Mouse (Mus musculus): ENCODE results near the gene Sars2.
A peak's percentile ranks its signal among the peaks of the same experiment; 100 is the strongest.

Gene Sars2

GRCm38 (mm10) chr7:28780857-28781256 lies 39.1 kb downstream of the Sars2 start:
- DNase-seq = no peak

- DNase-seq = no peak
These were observed 39.5 kb downstream of the Sars2 start for GRCm38 (mm10) chr7:28781261-28781663.

DNA sequence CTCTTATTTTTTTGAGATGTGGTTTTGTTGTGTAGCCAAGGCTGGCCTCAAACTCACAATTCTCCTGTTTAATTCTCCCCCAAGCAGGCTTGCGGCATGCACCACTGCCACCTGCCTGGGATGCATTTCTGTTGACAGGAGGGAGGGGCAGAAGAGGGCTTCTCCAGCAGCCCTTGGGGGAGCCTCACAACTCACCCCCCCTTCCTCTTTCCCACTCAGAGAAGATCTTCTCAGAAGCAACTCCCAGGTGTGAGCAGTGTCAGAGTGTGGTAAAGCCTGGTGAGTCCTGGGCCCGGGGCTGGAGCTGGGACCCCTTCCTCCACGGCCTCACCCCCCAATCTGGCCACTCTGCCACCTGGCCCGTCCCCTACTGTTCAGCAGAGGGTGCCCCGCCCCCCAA lies 43.4 kb downstream of the Sars2 start:
- no peak for DNase-seq

GRCm38 (mm10) chr7:28787884-28788283 lies 46.1 kb downstream of the Sars2 start:
- no peak for DNase-seq

GRCm38 (mm10) chr7:28788307-28789195 lies 46.8 kb downstream of the Sars2 start, which contains the start of gene Rinl:
TSS of gene Rinl (plus strand) at chr7:28788969.
- no peak for DNase-seq

GRCm38 (mm10) chr7:28789235-28789634 lies 47.4 kb downstream of the Sars2 start:
- no peak for DNase-seq

GRCm38 (mm10) chr7:28790066-28790806 lies 48.4 kb downstream of the Sars2 start:
- DNase-seq = no peak

- no peak for DNase-seq
These were observed 49.9 kb downstream of the Sars2 start for GRCm38 (mm10) chr7:28791706-28792105.

- DNase-seq = no peak
These were observed 50.8 kb downstream of the Sars2 start for GRCm38 (mm10) chr7:28792391-28793185.

- DNase-seq = no peak
These were observed 52.0 kb downstream of the Sars2 start for GRCm38 (mm10) chr7:28793834-28794233.

GRCm38 (mm10) chr7:28794496-28794895 lies 52.7 kb downstream of the Sars2 start:
- DNase-seq = no peak

- DNase-seq = no peak
These were observed 54.0 kb downstream of the Sars2 start for GRCm38 (mm10) chr7:28795832-28796231.

DNA sequence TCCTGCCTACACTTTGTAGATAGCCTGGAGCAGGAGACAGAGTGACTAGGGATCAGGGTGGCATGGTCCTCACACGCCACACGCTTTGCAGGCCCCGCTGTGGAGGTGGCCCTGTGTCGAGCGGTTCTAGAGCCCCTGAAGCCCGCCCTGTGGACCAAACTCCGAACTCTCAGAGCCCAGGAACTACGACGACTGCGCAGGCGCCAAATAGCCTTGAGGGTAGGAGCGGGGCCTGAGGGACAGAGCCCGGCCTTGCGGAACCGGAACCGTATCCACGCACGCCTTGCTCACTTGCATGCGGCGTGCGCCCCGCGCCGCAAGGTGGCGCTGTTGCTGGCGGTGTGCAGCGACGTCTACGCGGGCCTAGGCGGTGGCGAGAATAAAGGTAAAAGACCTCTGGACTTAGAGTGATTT lies 54.8 kb downstream of the Sars2 start:
- DNase-seq = peak; percentile 86

- DNase-seq = no peak
These were observed 58.2 kb downstream of the Sars2 start for GRCm38 (mm10) chr7:28799994-28800393.

GRCm38 (mm10) chr7:28801451-28801850 lies 59.7 kb downstream of the Sars2 start:
- no peak for DNase-seq

DNA sequence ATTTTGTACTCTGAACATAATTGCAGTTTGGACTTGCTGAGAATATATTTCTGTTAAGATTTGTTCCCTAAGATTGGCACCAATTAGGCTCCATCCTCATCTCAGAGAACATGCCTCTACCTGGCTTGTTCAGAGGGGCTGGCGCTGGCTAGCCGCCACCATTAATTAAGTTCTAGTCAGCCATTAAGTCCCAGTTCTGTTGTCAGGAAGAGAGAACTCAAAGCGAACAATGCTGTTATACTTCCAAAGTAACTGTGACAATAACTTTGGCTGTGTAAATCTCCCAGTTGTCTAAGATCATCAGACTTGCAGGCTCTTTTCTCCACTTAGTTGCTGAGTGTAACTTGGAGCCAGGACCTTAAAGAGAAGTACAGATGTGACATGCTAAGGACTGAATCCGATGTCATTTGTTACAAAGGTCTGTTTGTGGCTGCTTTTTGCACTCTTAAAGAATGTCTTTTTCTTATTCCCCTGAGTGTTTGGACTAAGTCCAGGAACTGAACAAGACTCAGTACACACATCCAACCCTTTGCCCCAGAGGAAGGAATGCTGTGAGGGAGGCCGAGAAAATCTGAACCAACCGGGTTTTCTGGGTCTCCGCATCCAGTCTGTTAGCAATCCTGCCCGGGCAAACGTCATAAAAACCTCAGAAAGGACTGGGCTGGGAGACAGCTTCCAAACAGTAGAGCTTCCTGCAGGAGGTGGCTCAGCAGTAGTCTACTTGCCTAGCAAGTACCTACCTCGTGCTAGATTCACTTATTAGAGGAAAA lies 60.3 kb downstream of the Sars2 start:
- no peak for DNase-seq

DNA sequence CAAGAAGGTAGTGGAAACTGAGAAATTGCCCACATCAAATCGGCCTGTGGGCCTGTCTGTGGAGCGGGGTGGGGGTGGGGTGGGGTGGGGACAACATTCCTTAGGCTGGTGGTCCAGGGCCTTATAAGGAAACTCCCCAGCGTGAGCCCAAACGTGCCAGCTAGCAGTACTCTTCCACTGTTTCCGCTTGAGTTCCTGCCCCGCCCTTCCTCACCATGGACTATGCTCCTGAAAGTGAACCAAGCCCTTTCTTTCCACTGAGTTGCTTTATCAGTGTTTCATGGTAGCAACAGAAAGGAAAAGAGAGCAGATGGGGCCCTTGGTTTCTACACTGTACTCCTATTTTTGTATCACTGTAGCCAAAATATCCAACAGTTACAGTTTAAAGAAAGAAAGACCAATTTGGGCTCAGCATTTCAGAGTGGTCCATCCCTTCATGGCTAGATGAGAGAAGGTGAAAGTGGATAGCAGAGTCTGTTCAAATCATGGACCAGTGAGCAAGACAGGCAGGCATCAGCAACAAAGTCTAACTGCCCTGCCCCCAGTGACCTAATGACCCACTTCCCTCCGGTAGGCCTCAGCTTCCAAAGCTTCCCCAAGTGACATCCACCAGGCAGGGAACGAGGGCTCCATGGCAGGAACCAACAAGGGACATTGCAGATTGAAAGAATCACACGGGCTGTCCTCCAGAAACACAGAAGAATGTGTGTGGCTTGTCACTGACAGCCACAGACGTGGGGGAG lies 61.2 kb downstream of the Sars2 start:
- no peak for DNase-seq
